Mouse (Mus musculus) erythroblast, embryonic 14.5 days (primary cell): ENCODE results near the gene Dnah7c.

Source experiments
- GATA1 ChIP-seq: IDR thresholded peaks from 2 replicates; pipeline ENCODE4 v1.6.1; 2012; ENCODE audit warnings: low read length, inconsistent platforms, mixed read lengths
- TAL1 ChIP-seq: IDR thresholded peaks from 3 replicates; pipeline ENCODE4 v1.6.1; 2012; ENCODE audit warnings: low read length, inconsistent platforms, mixed read lengths

DNA sequence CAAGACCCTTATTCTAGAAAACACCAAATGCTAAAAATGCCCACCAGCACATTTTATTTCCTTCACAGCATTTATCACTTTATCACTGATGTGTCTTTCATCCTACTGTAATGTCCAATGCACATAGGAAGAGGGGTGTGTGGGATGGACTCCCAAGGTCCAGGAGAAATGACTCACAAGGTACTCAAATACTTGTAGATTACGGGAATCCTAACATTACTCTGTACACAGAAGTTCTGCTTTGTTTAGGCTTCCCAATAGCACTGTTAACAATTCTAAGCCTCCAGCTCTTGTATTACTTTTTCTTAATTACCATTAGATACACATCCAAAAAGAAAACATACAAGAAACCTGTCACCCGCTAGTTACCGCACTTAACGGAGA is 426.8 kb downstream of the Dnah7c start:
- TF ChIP-seq GATA1 (no peak), TAL1 (no peak)
